Mouse (Mus musculus): Measurements from ENCODE around the gene Poc1b. TPM values are rescaled to one million over a fixed set of nuclear protein-coding genes. Genes with fewer than 3 reads are reported as not detected.

Poc1b gene
- 12.2 and 13.3 TPM in 2 replicates for polyA plus RNA-seq (2015; fragmentation: Nextera tagmentation; extraction: Ambion mirVana)

DNA sequence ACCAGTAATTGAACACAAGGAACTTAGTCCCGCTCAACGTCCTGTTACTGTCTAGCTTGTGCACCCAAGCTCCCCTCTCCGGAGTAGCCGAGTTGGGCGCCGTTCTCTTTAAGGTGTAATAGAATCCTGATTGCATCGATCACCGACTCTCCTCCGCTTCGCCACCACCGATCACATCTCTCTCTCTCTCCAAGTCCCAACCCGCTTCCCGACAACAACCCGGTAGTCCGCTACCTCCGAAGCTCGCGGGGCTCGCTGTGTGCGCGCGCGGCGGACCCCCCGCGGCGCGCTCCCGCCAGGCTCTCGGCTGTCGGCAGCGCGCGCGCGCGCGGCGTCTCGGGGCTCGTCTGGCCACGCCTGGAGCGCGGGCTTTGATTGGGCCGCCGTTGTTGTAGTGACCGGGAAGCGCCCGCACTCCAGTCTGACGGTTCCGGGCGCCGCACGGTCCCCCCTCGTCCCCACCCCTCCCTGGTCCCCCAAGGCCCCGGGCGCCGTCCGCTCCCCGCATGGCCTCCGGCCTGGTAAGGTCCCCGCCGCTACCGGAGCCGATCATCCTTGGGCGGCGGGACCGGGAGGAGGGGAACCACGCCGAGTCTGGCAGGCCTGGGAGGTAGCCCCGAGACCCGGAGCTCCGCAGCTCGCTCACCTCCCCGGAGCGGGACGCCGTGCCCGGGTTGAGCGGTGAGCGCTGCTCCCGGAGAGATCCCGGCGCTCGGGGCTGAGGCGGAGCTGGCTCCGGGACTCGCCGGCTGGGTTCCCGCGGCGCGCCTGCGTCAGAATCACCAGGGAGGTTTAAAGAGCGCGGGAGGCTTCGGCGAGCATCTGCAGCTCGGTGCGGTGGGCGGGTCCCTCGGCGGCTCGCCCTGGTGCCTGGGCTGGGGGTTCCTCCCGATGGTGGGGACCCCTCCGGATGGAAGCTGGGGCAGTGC lies at the start of gene Poc1b:
TSS of gene Poc1b (plus strand) at position 334 of the 929 bp plus-strand sequence.
- H3K27me3 ChIP-seq: no peaks in the 10 kb centered on the region
- H3K36me3 ChIP-seq: peaks cover 21% of the 10 kb centered on the region
- peak within 1 kb of the TSS; percentile 94 for H3K9ac ChIP-seq
- ATAC-seq (ENCODE audit: low read depth): peak; percentile 96
- 0% methylated on average over 106 of the region's 106 CpGs for WGBS
- H3K4me1 ChIP-seq (replicated peaks): peaks cover 40% of the 10 kb centered on the region
- H3K4me2 ChIP-seq: peak within 1 kb of the TSS; percentile 91
- H3K9me3 ChIP-seq: no peaks in the 10 kb centered on the region
- H3K27ac ChIP-seq (replicated peaks): peak within 1 kb of the TSS; percentile 95
- peak within 1 kb of the TSS; percentile 95 for H3K4me3 ChIP-seq

GRCm38 (mm10) chr10:99060588-99060987 lies 46.2 kb upstream of the Poc1b start:
- 93% methylated on average over 7 of the region's 7 CpGs for WGBS
- Histone ChIP-seq H3K27me3 (no peaks in the 10 kb centered on the region), H3K27ac (replicated peaks) (no peak overlapping the region), H3K4me2 (no peak overlapping the region), H3K4me3 (no peak overlapping the region), H3K9me3 (no peaks in the 10 kb centered on the region), H3K36me3 (no peaks in the 10 kb centered on the region), H3K4me1 (replicated peaks) (no peaks in the 10 kb centered on the region), H3K9ac (no peak overlapping the region)
- ATAC-seq (ENCODE audit: low read depth): no peak

- Histone ChIP-seq H3K27ac (replicated peaks) (no peak overlapping the region), H3K9me3 (no peaks in the 10 kb centered on the region), H3K4me3 (no peak overlapping the region), H3K4me1 (replicated peaks) (no peaks in the 10 kb centered on the region), H3K4me2 (no peak overlapping the region), H3K36me3 (no peaks in the 10 kb centered on the region), H3K27me3 (no peaks in the 10 kb centered on the region), H3K9ac (no peak overlapping the region)
- ATAC-seq (ENCODE audit: low read depth): no peak
- 93% methylated on average over 10 of the region's 10 CpGs for WGBS
These were observed 45.4 kb upstream of the Poc1b start for GRCm38 (mm10) chr10:99061418-99061817.

- Histone ChIP-seq H3K4me1 (replicated peaks) (no peaks in the 10 kb centered on the region), H3K27ac (replicated peaks) (no peak overlapping the region), H3K9ac (no peak overlapping the region), H3K9me3 (no peaks in the 10 kb centered on the region), H3K4me2 (no peak overlapping the region), H3K27me3 (no peaks in the 10 kb centered on the region), H3K4me3 (no peak overlapping the region), H3K36me3 (no peaks in the 10 kb centered on the region)
- no peak for ATAC-seq (ENCODE audit: low read depth)
- WGBS: 79% methylated on average over 5 of the region's 5 CpGs
These were observed 44.3 kb upstream of the Poc1b start for GRCm38 (mm10) chr10:99062546-99062945.

DNA sequence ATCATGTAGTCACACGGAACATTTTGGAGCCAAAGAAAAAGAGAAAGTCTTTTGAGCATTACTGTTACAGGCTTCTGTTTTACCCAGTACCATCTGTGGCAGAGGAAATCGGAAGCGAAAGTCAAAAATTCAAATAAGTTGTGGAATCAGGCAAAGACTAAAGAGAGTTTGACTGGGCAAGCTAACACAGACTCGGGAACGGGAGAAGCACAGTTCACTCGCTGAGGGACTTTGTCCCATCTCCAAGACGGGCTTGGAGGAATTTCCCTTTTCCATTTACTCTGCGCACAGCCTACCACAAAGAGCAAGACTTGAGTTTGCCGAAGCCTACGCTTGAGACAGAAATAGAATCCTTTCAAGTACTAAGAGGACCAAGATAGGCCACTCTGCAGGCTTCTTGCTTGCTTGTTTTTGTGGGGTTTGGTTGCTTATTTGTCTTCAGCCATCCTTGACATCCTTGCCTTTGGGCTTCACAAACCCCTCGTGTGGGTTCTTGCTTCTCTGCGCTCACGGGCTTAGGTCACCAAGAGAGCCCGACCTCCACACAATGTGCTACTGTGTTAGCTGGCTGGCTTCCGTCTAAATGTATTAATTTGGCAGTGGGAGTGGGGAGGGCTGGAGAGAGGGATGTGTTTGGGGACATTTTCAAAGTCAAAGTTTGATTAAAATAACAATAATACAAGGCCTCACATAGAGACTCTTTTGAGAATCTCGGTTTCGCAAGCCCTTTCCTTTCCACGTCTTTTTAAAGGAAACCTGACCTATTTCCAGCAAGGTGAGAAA lies 30.5 kb upstream of the Poc1b start:
- 79% methylated on average over 18 of the region's 18 CpGs for WGBS
- H3K27ac ChIP-seq (replicated peaks): no peak overlapping the region

GRCm38 (mm10) chr10:99078621-99079020 lies 28.2 kb upstream of the Poc1b start:
- Histone ChIP-seq H3K27ac (replicated peaks) (no peak overlapping the region), H3K4me1 (replicated peaks) (no peaks in the 10 kb centered on the region), H3K36me3 (no peaks in the 10 kb centered on the region), H3K9ac (no peak overlapping the region), H3K4me3 (no peak overlapping the region), H3K27me3 (no peaks in the 10 kb centered on the region), H3K9me3 (no peaks in the 10 kb centered on the region), H3K4me2 (no peak overlapping the region)
- 87% methylated on average over 2 of the region's 2 CpGs for WGBS
- ATAC-seq (ENCODE audit: low read depth): no peak

More for the DNA sequence above, 30.5 kb upstream of the Poc1b start:
- no peak overlapping the region for H3K4me2 ChIP-seq
- H3K9ac ChIP-seq: no peak overlapping the region
- H3K9me3 ChIP-seq: no peaks in the 10 kb centered on the region
- H3K4me1 ChIP-seq (replicated peaks): no peaks in the 10 kb centered on the region
- no peaks in the 10 kb centered on the region for H3K27me3 ChIP-seq
- ATAC-seq (ENCODE audit: low read depth): no peak
- no peak overlapping the region for H3K4me3 ChIP-seq
- no peaks in the 10 kb centered on the region for H3K36me3 ChIP-seq

GRCm38 (mm10) chr10:99081569-99081990 lies 25.3 kb upstream of the Poc1b start:
- no peak overlapping the region for H3K27ac ChIP-seq (replicated peaks)
- H3K9me3 ChIP-seq: no peaks in the 10 kb centered on the region
- no peaks in the 10 kb centered on the region for H3K27me3 ChIP-seq
- 0 out of 2 replicates have a peak, but pooled peaks cover 4% of the 10 kb centered on the region for H3K4me1 ChIP-seq (replicated peaks)
- 91% methylated on average over 10 of the region's 10 CpGs for WGBS
- no peak overlapping the region for H3K9ac ChIP-seq
- no peak for ATAC-seq (ENCODE audit: low read depth)
- H3K36me3 ChIP-seq: no peaks in the 10 kb centered on the region
- no peak overlapping the region for H3K4me3 ChIP-seq
- H3K4me2 ChIP-seq: no peak overlapping the region

- 0 out of 2 replicates have a peak, but pooled peaks cover 4% of the 10 kb centered on the region for H3K4me1 ChIP-seq (replicated peaks)
- no peak overlapping the region for H3K9ac ChIP-seq
- H3K36me3 ChIP-seq: no peaks in the 10 kb centered on the region
- 91% methylated on average over 14 of the region's 14 CpGs for WGBS
- no peak overlapping the region for H3K4me3 ChIP-seq
- H3K27ac ChIP-seq (replicated peaks): no peak overlapping the region
- no peak for ATAC-seq (ENCODE audit: low read depth)
- H3K9me3 ChIP-seq: no peaks in the 10 kb centered on the region
- H3K4me2 ChIP-seq: no peak overlapping the region
- H3K27me3 ChIP-seq: no peaks in the 10 kb centered on the region
These were observed 23.3 kb upstream of the Poc1b start for GRCm38 (mm10) chr10:99083431-99084003.

GRCm38 (mm10) chr10:99084397-99085239 lies 22.2 kb upstream of the Poc1b start:
- H3K27ac ChIP-seq (replicated peaks): no peak overlapping the region
- ATAC-seq (ENCODE audit: low read depth): peak; percentile 93
- no peak overlapping the region for H3K4me3 ChIP-seq
- no peaks in the 10 kb centered on the region for H3K36me3 ChIP-seq
- H3K9me3 ChIP-seq: no peaks in the 10 kb centered on the region
- 0 out of 2 replicates have a peak, but pooled peaks cover 4% of the 10 kb centered on the region for H3K4me1 ChIP-seq (replicated peaks)
- H3K9ac ChIP-seq: no peak overlapping the region
- whole genome bisulfite sequencing: 47% methylated on average over 23 of the region's 23 CpGs
- H3K27me3 ChIP-seq: no peaks in the 10 kb centered on the region
- H3K4me2 ChIP-seq: peak overlapping the region; percentile 34

DNA sequence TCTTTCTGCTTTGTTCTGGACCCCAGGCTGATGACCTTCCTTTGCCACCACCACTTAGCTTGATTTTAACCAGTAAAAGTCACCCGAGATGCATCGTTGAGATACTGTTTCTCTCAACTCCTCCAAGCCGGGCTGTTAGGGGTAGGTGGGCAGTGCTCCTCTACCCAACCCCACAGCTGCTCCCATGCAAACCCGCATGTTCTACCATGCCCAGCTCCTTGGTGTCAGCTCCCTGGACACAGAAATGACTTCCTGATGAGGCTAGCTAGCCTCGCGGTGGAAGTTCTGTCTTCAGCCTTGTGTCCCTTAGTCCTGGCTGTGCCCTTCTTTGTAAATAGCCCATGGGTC lies 21.6 kb upstream of the Poc1b start:
- no peak overlapping the region for H3K4me3 ChIP-seq
- no peaks in the 10 kb centered on the region for H3K9me3 ChIP-seq
- H3K9ac ChIP-seq: no peak overlapping the region
- no peak overlapping the region; the same call in 1 of the 2 replicates for H3K4me2 ChIP-seq
- ATAC-seq (ENCODE audit: low read depth): peak; percentile 19; the same call in 1 of the 2 replicates
- no peak overlapping the region for H3K27ac ChIP-seq (replicated peaks)
- H3K4me1 ChIP-seq (replicated peaks): 0 out of 2 replicates have a peak, but pooled peaks cover 4% of the 10 kb centered on the region
- H3K27me3 ChIP-seq: no peaks in the 10 kb centered on the region
- 66% methylated on average over 6 of the region's 6 CpGs for WGBS
- no peaks in the 10 kb centered on the region for H3K36me3 ChIP-seq

GRCm38 (mm10) chr10:99086029-99086428 lies 20.8 kb upstream of the Poc1b start:
- WGBS: 73% methylated on average over 6 of the region's 6 CpGs
- Histone ChIP-seq H3K4me1 (replicated peaks) (0 out of 2 replicates have a peak, but pooled peaks cover 4% of the 10 kb centered on the region), H3K9me3 (no peaks in the 10 kb centered on the region), H3K27ac (replicated peaks) (no peak overlapping the region), H3K27me3 (no peaks in the 10 kb centered on the region), H3K9ac (no peak overlapping the region), H3K36me3 (no peaks in the 10 kb centered on the region), H3K4me2 (no peak overlapping the region), H3K4me3 (no peak overlapping the region)
- ATAC-seq (ENCODE audit: low read depth): no peak
